Mouse (Mus musculus): ENCODE results near the gene Lrrc74a. TPM values are rescaled to one million over a fixed set of nuclear protein-coding genes. Genes with fewer than 3 reads are reported as not detected.

The Lrrc74a gene
- polyA plus RNA-seq, 1 experiment from 2014 or later = not detected

GRCm38 (mm10) chr12:86802005-86802671 lies 68.0 kb downstream of the Lrrc74a start:
- Histone ChIP-seq H3K9ac (no peak overlapping the region), H3K27ac (peak overlapping the region; percentile 95), H3K36me3 (no peaks in the 10 kb centered on the region), H3K9me3 (no peaks in the 10 kb centered on the region), H3K4me3 (replicated peaks) (no peak overlapping the region; the same call in 1 of the 2 replicates), H3K4me1 (peaks cover 72% of the 10 kb centered on the region), H3K4me2 (peak overlapping the region; percentile 47), H3K27me3 (replicated peaks) (no peaks in the 10 kb centered on the region)
- peak; percentile 8; the same call in 1 of the 2 replicates for ATAC-seq (ENCODE audit: insufficient read depth, low FRiP score, low read depth)
- WGBS = 3% methylated on average over 17 of the region's 17 CpGs

GRCm38 (mm10) chr12:86802899-86803298 lies 68.7 kb downstream of the Lrrc74a start:
- Histone ChIP-seq H3K4me2 (no peak overlapping the region), H3K4me3 (replicated peaks) (no peak overlapping the region), H3K27ac (peak overlapping the region; percentile 95), H3K4me1 (peaks cover 78% of the 10 kb centered on the region), H3K36me3 (no peaks in the 10 kb centered on the region), H3K9me3 (no peaks in the 10 kb centered on the region), H3K9ac (no peak overlapping the region), H3K27me3 (replicated peaks) (no peaks in the 10 kb centered on the region)
- ATAC-seq (ENCODE audit: insufficient read depth, low FRiP score, low read depth) = no peak
- WGBS = 52% methylated on average over 2 of the region's 3 CpGs

GRCm38 (mm10) chr12:86803651-86804307 lies 69.6 kb downstream of the Lrrc74a start:
- no peaks in the 10 kb centered on the region for H3K27me3 ChIP-seq (replicated peaks)
- peaks cover 76% of the 10 kb centered on the region for H3K4me1 ChIP-seq
- WGBS = 37% methylated on average over 6 of the region's 6 CpGs
- H3K36me3 ChIP-seq = no peaks in the 10 kb centered on the region
- H3K9ac ChIP-seq = no peak overlapping the region
- peak overlapping the region; percentile 74 for H3K27ac ChIP-seq
- H3K4me3 ChIP-seq (replicated peaks) = no peak overlapping the region
- no peak for ATAC-seq (ENCODE audit: insufficient read depth, low FRiP score, low read depth)
- H3K9me3 ChIP-seq = no peaks in the 10 kb centered on the region
- no peak overlapping the region for H3K4me2 ChIP-seq

DNA sequence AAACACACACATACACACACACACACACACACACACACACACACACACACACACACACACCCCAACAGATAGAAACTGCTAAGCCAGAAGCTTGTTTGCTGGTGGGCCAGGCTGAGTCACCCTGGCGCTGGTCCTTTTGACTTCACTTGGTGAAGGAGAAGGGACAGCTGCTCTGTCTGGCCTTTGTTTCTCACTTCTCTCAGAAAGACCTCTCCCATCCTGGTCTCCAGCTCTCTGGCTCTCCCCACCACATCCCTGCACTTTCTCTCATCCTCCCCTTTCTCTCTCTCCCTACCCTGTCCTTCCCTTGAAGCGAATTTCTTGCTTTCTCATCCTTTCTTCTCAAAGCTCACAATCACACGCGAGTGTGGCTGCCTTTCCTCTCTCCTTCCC lies 70.1 kb downstream of the Lrrc74a start:
- H3K4me3 ChIP-seq (replicated peaks) = no peak overlapping the region
- ATAC-seq (ENCODE audit: insufficient read depth, low FRiP score, low read depth) = no peak
- H3K9me3 ChIP-seq = no peaks in the 10 kb centered on the region
- WGBS = 9% methylated on average over 4 of the region's 4 CpGs
- no peaks in the 10 kb centered on the region for H3K27me3 ChIP-seq (replicated peaks)
- H3K4me1 ChIP-seq = peaks cover 73% of the 10 kb centered on the region
- H3K36me3 ChIP-seq = no peaks in the 10 kb centered on the region
- peak overlapping the region; percentile 74 for H3K27ac ChIP-seq
- H3K4me2 ChIP-seq = no peak overlapping the region
- H3K9ac ChIP-seq = no peak overlapping the region

DNA sequence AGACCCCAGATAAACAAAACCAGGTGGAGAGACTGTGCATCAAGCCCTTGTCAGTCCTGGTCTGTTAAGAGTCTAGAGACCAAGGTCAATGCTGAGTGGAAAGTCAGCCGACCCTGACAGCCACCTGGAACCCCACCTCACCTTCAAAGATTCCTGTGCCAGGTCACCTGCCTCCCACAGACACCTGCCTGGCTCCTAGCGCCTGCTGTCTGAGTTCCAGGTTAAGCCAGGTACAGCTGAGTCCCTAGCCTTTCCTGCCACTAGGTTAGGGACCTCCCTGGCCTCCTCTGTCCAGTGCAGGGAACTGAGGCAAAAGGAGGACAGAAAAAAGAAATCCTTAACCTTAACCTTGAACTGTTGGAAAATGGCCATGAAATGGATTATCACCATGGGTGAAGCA lies 70.7 kb downstream of the Lrrc74a start:
- peak overlapping the region; percentile 74 for H3K27ac ChIP-seq
- ATAC-seq (ENCODE audit: insufficient read depth, low FRiP score, low read depth) = no peak
- WGBS = 31% methylated on average over 2 of the region's 2 CpGs
- no peak overlapping the region for H3K9ac ChIP-seq
- no peaks in the 10 kb centered on the region for H3K9me3 ChIP-seq
- H3K4me3 ChIP-seq (replicated peaks) = no peak overlapping the region
- H3K4me2 ChIP-seq = no peak overlapping the region
- no peaks in the 10 kb centered on the region for H3K36me3 ChIP-seq
- no peaks in the 10 kb centered on the region for H3K27me3 ChIP-seq (replicated peaks)
- peaks cover 73% of the 10 kb centered on the region for H3K4me1 ChIP-seq

DNA sequence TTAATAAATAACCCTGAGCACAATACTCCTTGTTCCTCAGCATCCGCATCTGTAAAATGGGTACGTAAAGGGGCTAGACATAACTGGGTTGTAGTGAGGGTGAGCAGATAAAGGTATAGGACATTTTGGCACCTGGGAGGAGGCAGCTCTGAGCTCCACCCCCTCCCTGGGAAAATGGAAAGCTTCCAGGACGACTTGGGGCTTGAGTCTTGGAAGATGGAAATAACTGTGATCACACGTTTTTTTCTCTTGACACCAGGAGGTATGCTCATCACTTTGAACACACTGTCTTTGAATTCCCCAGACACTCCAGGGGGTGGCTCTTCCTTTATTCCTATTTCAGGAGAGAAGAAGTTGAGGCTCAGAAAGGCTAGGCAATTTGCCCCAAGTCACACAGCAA lies 71.1 kb downstream of the Lrrc74a start:
- Histone ChIP-seq H3K4me2 (no peak overlapping the region), H3K9me3 (no peaks in the 10 kb centered on the region), H3K4me1 (peaks cover 69% of the 10 kb centered on the region), H3K27ac (no peak overlapping the region; the same call in 1 of the 2 replicates), H3K36me3 (no peaks in the 10 kb centered on the region), H3K9ac (no peak overlapping the region), H3K27me3 (replicated peaks) (no peaks in the 10 kb centered on the region), H3K4me3 (replicated peaks) (no peak overlapping the region)
- ATAC-seq (ENCODE audit: insufficient read depth, low FRiP score, low read depth) = no peak
- 65% methylated on average over 4 of the region's 4 CpGs for WGBS

DNA sequence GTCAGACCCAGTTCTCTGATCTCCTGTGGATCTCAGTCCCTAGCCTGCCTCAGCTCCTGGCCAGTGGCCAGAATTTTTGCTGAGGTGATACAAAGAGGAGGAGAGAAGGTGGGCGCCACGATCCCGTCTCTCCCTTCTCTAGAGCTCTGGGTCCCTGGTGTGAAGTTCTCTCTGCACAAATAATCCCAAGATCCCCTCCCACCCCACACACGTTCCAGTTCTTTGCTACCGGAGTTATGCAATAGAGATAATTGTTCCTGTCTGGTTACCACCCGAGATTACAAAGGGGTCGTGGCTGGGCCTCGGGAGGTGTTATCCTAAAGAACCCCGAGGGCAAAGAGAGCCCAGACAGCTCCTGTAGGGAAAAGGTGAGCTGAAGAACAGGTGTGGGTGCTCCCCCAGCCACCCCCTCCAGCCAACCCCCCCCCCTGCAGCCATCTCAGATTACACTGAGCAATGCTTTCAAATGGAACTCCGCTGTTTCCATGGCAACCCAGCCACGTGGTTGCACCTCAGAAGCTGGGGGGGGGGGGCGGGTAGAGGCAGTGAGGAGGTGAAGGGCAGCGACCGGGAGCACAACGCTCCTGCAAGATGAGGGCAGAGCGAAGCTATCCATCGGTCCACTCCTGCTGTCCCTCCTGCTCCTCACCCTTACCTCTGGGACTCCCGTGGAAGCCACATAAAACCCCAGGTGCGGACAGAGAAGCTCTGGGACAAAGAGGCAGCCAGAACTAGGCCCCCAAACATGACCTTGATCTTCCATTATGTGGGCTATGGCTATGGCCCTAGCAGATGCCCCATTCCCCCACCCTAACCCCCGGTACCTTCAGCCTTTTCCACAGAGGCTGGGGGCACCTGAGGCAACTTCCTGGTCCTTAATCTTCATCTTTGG lies 72.1 kb downstream of the Lrrc74a start:
- H3K4me2 ChIP-seq = no peak overlapping the region

DNA sequence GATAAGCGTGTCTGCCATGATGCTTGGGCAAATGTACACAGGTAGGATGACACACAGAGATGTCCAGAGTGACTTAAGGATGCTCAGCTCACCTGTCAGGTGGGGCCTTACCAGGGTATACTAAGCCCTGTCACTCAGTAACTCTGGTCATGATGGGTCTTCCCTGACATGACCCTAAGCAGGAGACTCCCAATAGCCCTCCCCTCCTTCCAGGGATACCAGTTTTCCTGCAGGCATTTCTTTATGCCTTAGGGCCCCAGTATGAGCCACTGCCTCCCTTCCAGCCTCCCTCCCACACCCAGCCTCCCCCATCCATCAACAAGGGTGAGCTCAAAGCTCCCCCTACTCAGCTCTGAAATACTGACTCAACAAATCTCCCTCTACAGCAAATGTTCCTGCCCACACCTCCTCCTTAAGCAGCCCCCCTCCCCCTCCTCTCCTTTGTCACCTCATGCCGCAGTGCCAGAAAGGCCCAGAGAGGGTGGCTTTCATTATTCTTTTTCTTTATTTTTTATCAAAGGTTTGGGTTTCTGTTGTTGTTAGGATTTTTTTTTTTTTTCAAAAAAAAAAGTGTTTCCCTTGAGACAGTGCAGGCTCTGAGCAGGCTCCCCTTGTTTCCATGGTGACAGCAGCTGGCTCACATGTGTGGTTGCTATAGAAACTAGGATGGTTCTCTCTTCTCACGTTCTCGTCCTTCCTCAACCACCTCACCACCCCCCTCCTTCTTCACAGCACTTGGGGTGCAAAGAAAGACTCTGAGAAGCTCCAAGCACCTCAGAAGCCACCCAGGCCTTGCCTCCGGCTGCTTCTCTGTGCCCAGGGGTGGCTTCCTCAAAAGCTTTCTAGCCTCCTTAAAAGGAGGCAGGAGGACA lies 73.0 kb downstream of the Lrrc74a start:
- Histone ChIP-seq H3K9ac (no peak overlapping the region), H3K4me3 (replicated peaks) (no peak overlapping the region), H3K4me2 (no peak overlapping the region), H3K9me3 (no peaks in the 10 kb centered on the region), H3K27ac (peak overlapping the region; percentile 26; the same call in 1 of the 2 replicates), H3K36me3 (no peaks in the 10 kb centered on the region), H3K4me1 (peaks cover 64% of the 10 kb centered on the region), H3K27me3 (replicated peaks) (no peaks in the 10 kb centered on the region)
- 25% methylated on average over 5 of the region's 5 CpGs for WGBS
- ATAC-seq (ENCODE audit: insufficient read depth, low FRiP score, low read depth) = no peak

More for the DNA sequence above, 72.1 kb downstream of the Lrrc74a start:
- H3K36me3 ChIP-seq = no peaks in the 10 kb centered on the region
- H3K4me1 ChIP-seq = peaks cover 67% of the 10 kb centered on the region
- no peaks in the 10 kb centered on the region for H3K9me3 ChIP-seq
- no peak overlapping the region for H3K9ac ChIP-seq
- ATAC-seq (ENCODE audit: insufficient read depth, low FRiP score, low read depth) = no peak
- no peak overlapping the region for H3K4me3 ChIP-seq (replicated peaks)
- 0 out of 2 replicates have a peak overlapping the region, but pooled peaks have one; percentile 33 for H3K27ac ChIP-seq
- H3K27me3 ChIP-seq (replicated peaks) = no peaks in the 10 kb centered on the region
- WGBS = 12% methylated on average over 18 of the region's 20 CpGs

GRCm38 (mm10) chr12:86807795-86808128 lies 73.6 kb downstream of the Lrrc74a start:
- Histone ChIP-seq H3K27me3 (replicated peaks) (no peaks in the 10 kb centered on the region), H3K9me3 (no peaks in the 10 kb centered on the region), H3K9ac (no peak overlapping the region), H3K36me3 (no peaks in the 10 kb centered on the region), H3K4me3 (replicated peaks) (no peak overlapping the region), H3K4me2 (no peak overlapping the region), H3K27ac (0 out of 2 replicates have a peak overlapping the region, but pooled peaks have one; percentile 5), H3K4me1 (peaks cover 58% of the 10 kb centered on the region)
- ATAC-seq (ENCODE audit: insufficient read depth, low FRiP score, low read depth) = no peak
- WGBS = 43% methylated on average over 4 of the region's 4 CpGs

GRCm38 (mm10) chr12:86808856-86809255 lies 74.7 kb downstream of the Lrrc74a start:
- no peaks in the 10 kb centered on the region for H3K36me3 ChIP-seq
- no peak overlapping the region for H3K9ac ChIP-seq
- ATAC-seq (ENCODE audit: insufficient read depth, low FRiP score, low read depth) = no peak
- H3K4me3 ChIP-seq (replicated peaks) = no peak overlapping the region
- peaks cover 48% of the 10 kb centered on the region for H3K4me1 ChIP-seq
- no peak overlapping the region for H3K4me2 ChIP-seq
- WGBS = 85% methylated on average over 4 of the region's 4 CpGs
- H3K9me3 ChIP-seq = no peaks in the 10 kb centered on the region
- H3K27ac ChIP-seq = no peak overlapping the region
- no peaks in the 10 kb centered on the region for H3K27me3 ChIP-seq (replicated peaks)

- Histone ChIP-seq H3K27me3 (replicated peaks) (no peaks in the 10 kb centered on the region), H3K9me3 (no peaks in the 10 kb centered on the region), H3K4me1 (peaks cover 36% of the 10 kb centered on the region), H3K4me2 (no peak overlapping the region), H3K36me3 (no peaks in the 10 kb centered on the region), H3K4me3 (replicated peaks) (no peak overlapping the region), H3K9ac (no peak overlapping the region), H3K27ac (no peak overlapping the region)
- ATAC-seq (ENCODE audit: insufficient read depth, low FRiP score, low read depth) = no peak
- WGBS = 93% methylated on average over 1 of the region's 1 CpGs
Measured at GRCm38 (mm10) chr12:86810040-86810439, 75.9 kb downstream of the Lrrc74a start.

Data from stomach, embryonic 15.5 days (tissue).